Mouse (Mus musculus): Measurements from ENCODE around the gene 1700001O22Rik. TPM values are rescaled to one million over a fixed set of nuclear protein-coding genes. Genes with fewer than 3 reads are reported as not detected.

The 1700001O22Rik gene
- total RNA-seq, 2 experiments from 2014 or later: 0.57 to 1.0 TPM

DNA sequence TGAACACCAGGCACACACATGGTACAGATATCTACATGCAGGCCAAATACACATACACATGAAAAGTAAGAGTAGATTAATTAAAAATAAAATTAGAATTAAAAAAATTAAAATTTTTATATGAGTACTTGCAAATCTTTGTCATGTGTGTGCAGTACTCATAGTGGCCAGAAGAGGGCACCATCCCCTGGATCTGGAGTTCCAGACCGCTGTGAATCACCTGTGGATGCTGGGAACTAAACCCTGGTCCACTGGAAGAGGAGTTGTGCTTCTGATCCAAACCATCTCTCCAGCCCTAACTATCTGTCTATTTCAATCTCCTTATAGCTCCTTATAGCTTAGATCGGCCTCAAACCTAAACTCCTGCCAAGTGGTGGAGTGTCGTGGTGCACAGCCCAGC lies 17.6 kb upstream of the 1700001O22Rik start:
- intact Hi-C loops (cut with DNase I): no loop called here
- no peak for DNase-seq

DNA sequence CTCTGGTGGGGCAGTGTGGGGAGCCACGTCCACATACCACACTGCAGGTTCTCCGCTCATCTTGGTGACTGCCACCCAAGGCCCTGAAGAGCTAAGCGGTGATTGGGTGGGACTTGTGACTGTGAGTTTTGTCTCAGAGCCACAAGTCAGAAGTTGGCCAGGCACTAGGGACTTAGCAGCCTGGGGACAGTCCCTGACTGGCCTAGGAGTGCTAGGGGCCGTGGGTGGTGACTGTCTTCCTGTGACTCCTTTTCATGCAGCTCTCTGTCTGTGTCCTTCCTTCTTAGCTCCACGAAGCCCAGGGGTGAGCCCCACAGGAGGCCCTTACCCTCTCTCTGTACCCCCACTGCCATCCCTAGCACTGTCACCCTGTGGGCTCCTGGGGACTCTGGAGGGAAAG lies 16.4 kb upstream of the 1700001O22Rik start:
- intact Hi-C loops (cut with DNase I): no loop called here
- no peak for DNase-seq

DNA sequence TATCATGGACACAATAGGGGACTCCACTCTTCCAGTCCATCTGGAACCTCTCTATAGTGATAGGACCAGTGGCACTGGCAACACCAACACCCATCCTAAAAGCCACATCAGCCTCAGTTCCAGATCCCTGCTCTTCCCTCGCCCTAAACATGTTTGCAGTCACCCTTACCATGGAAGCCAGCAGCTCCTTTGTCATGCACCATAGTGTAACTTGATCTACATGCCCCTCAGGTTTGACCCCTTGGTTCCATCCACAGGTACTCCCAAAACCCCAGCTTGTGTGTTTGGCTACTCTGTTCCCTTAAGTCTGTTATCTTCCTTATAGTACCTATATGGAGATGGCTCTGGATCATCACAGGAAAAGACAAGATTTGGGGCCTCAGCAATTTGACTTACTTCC lies 12.9 kb upstream of the 1700001O22Rik start:
- intact Hi-C loops (cut with DNase I): no loop called here
- DNase-seq: no peak

DNA sequence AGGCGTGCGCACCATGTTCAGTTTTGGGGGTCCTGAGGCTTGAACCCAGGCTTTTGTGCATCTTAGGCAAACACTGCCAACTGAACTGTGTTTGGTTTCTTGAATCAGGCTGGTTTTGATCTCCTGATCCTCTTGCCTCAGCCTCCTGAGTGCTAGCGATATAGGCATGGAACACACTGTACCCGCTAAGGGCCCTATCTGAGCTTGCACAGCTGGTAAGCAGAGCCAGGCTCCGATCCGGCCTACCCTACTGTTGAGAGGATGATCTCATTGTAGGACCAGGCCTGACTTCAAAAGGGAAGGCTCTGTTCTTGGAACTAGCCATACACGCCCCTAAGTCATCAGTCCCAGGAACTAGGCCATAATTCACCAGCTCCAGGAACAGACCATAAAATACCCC lies 7.1 kb upstream of the 1700001O22Rik start:
- intact Hi-C loops (cut with DNase I): no loop called here
- no peak for DNase-seq

DNA sequence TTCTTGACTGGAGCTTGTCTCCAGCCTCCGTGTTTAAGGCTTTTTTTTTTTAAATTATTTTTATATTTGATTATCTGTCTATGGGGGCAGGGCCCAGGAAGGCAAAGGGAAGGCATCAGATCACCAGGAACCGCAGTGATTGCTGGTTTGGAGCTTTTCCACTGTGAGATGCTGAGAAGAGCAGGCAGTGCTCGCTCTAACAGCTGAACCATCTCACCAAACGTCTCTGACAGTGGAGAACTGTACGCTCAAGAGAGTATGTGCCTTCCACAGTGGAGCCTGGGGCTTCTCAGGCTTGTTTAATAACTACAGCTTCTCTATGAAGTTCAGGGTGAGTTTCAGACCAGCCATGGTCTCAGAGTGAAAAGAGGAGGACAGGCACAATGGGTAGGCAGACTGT lies 6.0 kb upstream of the 1700001O22Rik start:
- intact Hi-C loops (cut with DNase I): loop anchor here (2.0 kb wide), 1 partner anchor 17 kb away; no protein-coding TSS in a partner anchor
- DNase-seq: no peak

DNA sequence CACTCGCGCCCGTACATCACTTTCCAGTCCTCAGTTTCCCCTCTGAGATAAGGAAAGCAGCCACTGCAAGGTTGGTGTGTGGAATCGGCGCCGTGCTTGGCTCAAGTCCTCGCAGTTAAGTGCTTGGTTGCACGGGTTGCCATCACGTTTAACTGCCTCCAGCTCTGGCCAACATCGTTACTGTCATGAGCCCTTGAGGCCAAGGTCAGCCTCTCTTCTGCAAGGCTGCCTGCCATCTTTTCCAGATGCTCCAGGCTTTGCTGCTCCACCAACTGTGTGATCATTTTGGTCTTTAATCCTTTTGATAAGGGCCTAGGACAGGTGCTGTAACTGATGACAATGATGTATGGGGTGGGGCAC lies 4.8 kb upstream of the 1700001O22Rik start:
- DNase-seq: peak in 1 of 2 experiments; percentile 43
- intact Hi-C loops (cut with DNase I): loop anchor here (2.0 kb wide), 1 partner anchor 19 kb away; no protein-coding TSS in a partner anchor

DNA sequence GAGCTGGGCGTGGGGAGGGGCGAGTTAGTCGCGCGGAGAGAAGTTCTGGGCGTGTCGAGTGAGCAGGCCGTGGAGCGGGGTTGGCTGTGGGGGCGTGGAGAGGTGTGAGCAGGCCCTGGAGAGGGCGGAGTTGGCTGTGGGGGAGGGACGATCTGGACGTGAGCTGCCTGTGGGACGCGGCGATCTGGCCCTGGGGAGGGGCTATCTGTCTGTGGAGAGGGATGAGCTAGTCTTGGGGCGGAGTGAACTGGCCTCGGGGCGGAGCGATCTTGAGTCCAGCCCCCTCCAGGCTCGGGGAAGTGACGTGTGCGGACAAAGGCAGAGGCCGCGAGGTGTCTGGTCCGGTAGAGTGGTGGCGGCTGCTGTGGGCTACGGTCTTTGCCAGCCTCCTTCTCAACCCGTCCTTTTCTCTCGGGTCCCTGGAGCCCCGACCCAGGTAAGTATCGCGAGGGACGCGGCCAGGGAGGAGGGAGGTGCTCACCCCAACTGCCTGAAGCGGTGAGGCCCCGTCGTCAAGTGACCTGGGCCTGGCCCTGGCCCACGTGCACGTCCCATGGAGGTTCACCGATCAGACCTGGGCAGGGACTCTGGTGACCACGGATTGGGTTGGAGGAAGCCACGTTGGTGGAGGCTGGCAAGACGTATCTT lies 4.3 kb upstream of the 1700001O22Rik start, which contains the start of gene Ntmt1:
Gene Ntmt1, plus strand, starts transcription at position 179 of the 648 bp plus-strand sequence.
- peak; percentile 99 for DNase-seq
- intact Hi-C loops (cut with DNase I): loop anchor here (2.0 kb wide), 1 partner anchor 19 kb away; no protein-coding TSS in a partner anchor

DNA sequence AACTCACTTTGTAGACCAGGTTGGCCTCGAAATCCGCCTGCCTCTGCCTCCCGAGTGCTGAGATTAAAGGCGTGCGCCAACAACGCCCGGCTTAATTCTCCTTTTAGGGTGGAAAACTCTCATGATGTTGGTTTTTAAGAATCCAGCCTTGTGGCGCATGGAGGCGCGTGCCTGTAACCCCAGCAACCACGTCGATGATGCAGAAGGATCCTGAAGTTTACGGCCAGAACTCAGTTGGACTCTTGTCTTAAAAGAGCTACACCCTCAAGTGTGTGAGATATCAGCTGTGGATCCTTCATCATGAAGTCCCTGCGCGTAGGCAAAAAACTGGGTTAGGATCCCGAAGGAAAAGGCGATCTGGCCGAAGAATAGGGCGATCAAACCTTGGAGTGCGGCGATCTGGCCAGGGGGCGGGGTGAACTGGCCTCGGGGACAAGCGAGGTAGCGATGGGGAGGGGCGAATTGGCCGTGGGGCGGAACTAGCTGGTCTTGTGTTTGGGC lies 3.7 kb upstream of the 1700001O22Rik start:
- intact Hi-C loops (cut with DNase I): no loop called here
- DNase-seq: no peak

DNA sequence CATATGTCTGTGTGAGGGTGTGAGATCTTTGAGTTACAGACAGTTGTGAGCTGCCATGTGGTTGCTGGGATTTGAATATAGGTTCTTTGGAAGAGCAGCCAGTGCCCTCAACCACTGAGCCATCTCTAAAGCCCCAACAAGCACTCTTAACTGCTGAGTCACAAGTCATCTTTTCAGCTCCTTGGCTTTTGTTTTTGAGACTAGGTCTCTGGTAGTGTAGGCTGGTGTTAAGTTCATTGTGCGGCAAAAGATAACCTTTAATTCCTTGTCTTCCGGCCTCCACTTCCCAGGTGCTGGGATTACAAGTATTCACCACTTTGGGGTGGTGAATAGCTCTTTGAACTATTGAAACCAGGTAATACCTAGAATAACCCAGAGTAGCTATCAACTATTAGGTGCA lies 2.5 kb upstream of the 1700001O22Rik start:
- no peak for DNase-seq
- intact Hi-C loops (cut with DNase I): no loop called here

DNA sequence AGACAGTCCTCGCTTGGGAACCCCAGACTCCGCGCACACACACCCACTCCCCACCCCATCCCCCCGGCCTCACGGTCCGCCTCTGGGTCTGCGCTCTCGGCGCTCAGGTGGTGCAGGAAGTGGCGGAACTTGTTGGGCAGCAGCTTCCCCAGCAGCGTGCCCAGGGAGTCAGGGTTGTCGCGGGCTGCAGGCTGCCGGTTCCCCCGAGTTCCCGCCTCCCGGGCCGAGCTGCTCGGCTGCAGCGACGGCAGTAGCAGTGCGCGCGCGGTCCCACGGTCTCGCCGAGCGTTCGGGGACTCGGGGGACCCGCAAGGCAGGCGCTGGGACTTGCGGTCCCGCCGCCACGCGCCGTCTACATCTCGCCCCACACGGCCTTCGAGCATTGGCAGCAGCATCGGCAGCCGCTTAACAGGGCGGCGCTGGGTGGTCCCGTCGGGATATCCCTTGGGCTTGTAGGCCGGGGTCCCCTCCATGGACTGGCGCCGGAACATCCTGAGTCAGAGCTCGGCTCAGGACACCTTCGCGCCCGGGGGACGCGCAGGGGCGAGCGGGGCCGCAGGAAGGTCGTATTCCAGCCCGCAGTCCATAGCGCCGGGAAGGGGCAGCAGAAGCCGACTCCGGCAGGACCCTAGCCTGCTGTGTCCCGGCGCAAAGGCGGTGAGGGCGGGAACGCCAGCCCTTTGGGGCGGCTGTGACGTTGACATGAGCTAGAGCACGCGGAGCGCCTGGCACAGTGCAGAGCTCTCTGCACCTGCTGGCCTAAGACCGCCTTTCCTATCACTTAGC lies 2.2 kb downstream of the 1700001O22Rik start:
- intact Hi-C loops (cut with DNase I): no loop called here
- peak; percentile 48 to 49 for DNase-seq

DNA sequence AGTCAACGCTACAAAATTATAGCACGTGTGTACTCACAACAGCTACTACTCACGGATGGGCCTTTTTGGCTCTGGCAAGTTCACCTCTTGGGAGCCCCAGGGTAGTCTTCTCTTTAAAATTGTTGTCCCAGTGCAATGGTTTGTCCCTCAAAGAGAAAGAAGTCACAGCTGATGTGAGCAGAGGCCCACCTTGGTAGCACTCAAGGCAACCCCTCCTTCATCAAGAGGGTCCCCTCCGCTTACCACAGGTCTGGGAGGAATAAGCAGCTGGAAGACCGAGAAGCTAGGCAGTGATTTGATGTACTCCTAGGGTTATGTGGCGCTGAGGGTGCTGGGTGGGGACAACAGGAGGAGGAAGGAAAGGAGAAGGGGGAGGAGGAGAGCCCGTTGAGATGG lies 2.8 kb downstream of the 1700001O22Rik start:
- intact Hi-C loops (cut with DNase I): no loop called here
- no peak for DNase-seq

DNA sequence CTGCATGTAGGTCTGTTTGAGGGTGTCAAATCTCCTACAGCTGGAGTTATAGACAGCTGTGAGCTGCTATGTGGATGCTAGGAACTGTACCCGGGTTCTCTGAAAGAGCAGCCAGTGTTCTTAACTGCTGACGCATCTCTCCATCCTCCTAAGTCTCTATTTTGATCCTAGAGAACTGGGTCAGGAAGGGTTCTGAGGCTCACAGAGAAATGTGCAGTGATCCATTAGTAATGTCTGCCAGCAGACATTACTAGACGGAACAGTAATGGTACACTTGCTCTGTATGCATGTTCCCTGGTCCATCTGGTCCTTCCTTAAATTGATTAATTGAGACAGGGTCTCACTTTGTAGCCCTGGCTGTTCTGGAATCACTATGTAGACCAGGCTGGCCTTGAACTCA lies 4.0 kb downstream of the 1700001O22Rik start:
- intact Hi-C loops (cut with DNase I): loop anchor here (5.0 kb wide), 1 partner anchor 128 kb away; the partner anchor contains the start of gene Ptges
- DNase-seq: no peak

DNA sequence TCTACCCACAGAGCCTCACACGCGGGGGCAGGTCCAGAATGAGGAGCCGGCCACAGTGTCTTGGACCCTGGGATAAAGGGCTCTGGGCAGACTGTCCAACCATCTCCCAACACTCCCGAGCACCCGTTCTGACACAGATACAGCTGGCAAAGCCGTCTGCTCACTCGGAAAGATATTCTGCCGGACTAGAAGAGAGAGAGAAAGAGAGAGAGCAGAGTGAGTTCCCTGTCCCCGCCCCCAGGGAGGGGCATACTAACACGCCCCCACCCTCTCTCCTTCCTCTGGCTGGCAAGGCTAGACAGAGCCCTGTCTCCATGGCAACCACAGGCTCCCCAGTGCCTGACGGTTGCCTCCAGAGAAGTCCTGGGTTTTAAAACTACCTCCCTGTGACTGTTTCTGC lies 7.1 kb downstream of the 1700001O22Rik start:
- intact Hi-C loops (cut with DNase I): loop anchor here (5.0 kb wide), 1 partner anchor 131 kb away; the partner anchor contains the start of gene Ptges
- DNase-seq: peak; percentile 69 to 74

DNA sequence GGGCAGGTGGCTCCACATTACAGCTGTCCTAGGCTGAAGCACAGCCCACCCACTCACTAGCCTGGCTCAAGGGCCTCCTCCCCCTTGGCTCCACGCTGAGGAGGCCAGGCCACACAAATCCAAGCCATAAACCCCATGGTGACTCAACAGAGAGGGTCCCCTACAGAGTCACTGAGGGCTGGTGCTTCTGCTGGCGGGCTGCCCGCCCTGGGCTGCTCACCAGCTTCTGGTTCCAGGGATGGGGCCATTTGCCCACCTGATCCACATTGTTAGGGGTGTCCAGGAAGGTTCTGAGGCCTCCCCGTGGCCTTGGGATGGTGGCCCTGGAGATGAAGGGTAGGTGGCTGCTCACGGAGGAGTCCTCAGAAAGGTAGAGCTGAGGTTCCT lies 7.6 kb downstream of the 1700001O22Rik start:
- intact Hi-C loops (cut with DNase I): loop anchor here (2.0 to 5.0 kb wide), 3 partner anchors 131 to 355 kb away; partner anchors contain the start of gene Ptges
- DNase-seq: no peak

DNA sequence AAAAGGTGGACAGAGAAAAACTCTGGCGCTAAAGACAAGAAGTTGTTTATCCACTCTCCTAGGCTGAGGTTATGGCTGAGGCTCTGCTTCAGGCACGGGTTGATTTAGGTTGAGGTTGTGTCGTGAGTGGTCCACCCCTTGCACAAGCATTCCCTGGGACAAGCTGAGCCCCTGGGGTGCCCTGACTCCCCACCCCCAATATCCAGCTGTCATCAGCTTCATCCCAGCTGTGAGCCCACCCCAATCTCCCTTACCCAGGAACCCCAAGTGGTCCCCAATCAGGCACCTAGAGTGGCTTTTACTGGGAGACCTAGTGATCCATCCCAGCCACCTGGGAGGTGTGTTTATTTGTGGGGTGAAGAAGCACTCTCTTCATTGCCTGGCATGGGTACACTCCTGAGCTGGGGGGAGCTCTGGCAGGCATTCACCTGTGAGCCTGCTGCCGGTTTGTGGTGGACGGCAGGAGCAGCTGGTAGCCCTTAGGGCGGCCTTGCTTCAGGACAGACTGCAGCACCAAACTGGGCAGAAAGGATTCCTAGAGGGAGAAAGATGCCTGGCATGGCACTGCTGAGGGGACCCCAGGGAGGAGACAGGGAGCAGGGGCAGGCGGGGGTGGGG lies 8.1 kb downstream of the 1700001O22Rik start:
- intact Hi-C loops (cut with DNase I): loop anchor here (2.0 to 5.0 kb wide), 3 partner anchors 132 to 355 kb away; partner anchors contain the start of gene Ptges
- DNase-seq: no peak

DNA sequence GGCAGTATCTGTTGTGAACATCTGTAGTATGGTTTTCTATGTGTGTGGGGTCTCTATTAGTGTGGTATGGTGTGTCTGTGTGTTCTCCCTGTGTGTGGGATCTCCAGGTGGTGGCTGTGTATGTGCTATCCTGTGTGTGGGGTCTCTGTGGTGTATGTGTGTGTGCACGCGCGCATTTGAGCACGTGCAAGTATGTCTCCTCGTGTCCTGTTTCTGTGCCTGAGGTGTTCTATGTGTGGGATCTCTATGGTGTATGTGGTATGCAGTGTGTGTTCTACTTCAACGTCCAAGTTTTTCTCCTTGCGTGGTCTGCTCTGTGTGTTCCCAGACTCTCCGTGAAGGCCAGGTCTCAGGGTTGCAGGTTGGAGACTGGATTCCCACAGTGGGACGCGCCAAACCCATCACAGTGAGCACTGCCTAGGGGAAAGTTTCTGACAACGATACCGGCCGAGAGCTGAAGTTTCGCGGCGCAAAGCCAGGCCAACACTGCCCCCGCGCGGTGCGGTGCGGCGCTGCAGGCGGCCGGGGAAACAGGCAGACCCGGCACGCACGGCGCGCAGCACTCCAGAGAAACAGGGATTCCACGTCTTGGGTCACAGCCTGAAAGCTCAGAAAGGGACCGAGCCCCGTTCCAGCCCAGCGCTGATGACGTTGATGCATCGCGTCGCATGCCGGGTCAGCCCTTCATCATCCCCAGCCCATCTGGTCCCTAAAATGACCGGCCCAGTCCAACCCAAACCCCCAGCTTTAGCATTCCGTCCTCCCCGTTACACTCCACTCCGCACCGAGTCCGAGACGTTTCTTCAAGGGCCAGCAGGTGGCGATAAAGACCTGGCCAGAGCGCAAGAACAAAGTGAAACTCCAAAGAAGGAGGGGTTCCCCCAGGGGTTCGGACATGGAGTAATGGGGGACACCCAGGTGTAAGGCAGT lies 9.0 kb downstream of the 1700001O22Rik start:
- intact Hi-C loops (cut with DNase I): loop anchor here (1.0 to 5.0 kb wide), 6 partner anchors 72 to 354 kb away; partner anchors contain the start of gene Ptges
- DNase-seq: peak; percentile 98 to 99

DNA sequence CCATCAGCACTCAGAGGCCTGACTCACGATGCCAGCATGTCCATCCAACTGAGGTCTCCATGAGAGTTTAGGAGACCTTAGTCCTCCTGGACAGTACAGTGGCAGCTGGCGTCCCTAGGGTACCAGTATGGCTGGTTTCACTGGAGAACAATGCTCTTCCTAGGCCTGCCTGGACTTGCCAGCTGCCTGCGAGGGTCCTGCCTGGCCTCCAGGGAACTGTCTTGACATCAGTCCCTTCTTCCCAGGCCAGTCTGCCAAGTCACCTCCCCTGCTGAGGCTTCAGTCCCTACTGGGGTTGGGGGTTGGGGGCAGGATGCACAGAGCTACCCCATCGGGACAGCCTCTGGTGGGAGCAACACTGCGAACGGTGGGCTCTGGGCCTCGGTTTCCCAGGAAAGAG lies 11.4 kb downstream of the 1700001O22Rik start:
- intact Hi-C loops (cut with DNase I): loop anchor here (5.0 kb wide), 2 partner anchors 70 to 135 kb away; no protein-coding TSS in a partner anchor
- DNase-seq: no peak

DNA sequence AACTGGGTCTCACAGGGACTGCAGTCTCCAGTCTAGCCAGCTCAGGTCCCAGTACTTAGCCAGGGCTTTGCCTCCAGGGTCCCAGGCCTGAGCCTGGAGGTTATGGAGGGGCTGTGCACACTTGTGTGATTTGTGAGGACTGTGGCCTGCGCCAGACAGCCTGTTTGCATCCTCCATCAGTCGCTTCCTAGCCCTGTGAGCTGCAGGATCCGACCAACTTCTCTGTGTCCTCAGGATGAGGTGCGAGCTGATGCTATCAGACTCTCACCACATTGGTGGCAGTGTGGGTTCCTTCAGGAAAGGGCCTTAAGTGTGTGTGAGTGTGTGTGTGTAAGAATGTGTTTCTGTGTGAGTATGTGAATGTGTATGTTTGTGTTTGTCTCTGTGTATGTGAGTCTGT lies 16.0 kb downstream of the 1700001O22Rik start:
- intact Hi-C loops (cut with DNase I): no loop called here
- DNase-seq: no peak
